Mouse (Mus musculus) adrenal gland, postnatal 14 days (tissue): ENCODE results near the gene Map4. TPM values are rescaled to one million over a fixed set of nuclear protein-coding genes. Genes with fewer than 3 reads are reported as not detected.
A peak's percentile ranks its signal among the peaks of the same experiment; 100 is the strongest.
"Not testable (repeated sequence)": the region's sequence is repeated elsewhere in the genome, so short reads cannot be mapped to it uniquely, and the experiment has no call there.

Experiments used
- DNase-seq: peaks from one replicate; pipeline ENCODE4 v3.0.0; 2021; ENCODE audit warnings: mixed read lengths
- total RNA-seq: library from RNA; stranded (reverse); gene quantifications from 2 replicates; pipeline ENCODE4 v1.2.3, GENCODE M21; 2021

The Map4 gene
- total RNA-seq, 1 experiment from 2014 or later: 85.4 TPM

DNA sequence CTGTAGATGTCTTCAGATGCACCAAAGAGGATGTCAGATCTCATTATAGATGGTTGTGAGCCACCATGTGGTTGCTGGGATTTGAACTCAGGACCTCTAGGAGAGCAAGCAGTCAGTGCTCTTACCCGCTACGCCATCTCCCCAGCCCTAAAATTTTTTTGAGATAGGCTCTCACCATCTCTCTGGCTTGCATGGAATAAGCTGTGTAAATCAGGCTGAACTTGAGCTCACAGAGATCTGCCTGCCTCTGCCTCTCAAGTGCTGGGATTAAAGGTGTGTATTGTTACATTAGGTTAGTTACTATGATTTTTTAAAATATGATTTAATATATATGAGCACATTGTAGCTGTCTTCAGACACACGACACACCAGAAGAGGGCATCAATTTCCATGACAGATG, 2.1 kb upstream of the Map4 start:
- no peak for DNase-seq

DNA sequence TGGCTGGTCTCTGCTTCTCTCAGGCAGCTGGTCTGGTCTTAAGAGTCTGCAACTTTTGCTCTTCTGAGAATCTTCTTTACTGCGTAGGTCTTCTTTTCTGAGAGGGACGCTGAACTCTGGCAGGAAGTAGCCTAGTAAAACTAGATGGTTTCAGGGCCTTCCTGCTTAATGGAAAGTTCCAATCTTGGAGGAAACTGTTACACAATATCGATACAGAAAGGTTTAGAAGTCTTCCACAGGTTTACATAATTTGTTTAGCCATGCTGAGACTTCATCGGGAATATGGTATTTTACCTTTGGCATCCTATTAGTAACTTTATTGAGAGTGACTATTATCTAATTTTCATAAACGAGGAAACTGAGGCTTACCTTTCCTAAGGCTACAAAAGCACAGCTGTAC, 1.2 kb upstream of the Map4 start:
- DNase-seq: no peak

DNA sequence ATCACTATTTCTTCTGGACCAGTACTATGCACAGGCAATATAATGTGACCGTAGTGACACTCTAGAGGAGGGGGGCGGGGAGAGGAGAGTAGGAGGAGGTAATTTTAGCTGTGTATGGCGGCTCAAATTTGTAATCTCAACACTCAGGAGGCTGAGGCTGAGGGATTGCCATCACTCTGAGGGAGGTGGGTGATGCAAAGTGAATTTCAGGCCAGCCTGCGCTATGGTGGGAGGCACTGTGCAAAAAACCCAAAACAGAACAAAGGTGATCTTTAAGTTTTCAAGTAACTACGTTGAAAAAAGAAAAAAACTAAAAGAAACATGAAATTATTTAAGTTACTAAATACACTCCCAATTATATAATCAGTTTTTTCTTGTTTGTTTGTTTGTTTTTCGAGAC, 508 bp upstream of the Map4 start:
- DNase-seq: no peak

DNA sequence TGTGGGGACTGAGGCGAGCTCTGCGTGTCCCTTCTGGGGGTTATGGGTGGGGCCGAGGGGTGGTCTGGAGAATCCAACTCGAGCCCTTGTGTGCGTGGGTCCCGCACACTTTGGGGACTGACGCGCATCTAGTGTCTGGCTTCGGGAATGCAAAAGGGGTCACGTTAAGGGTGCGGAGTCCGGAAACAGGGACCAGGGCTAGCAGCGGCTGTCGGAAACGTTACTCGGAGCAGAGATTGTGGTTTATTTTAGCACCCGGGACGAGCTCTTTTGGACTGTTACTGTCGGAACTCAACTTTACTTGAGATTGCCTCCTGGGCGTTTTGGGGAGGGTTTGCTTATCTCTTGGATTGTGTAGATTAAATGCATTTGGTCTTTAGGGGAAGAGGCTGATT, 1.1 kb downstream of the Map4 start:
- DNase-seq: peak; percentile 54

GRCm38 (mm10) chr9:109932756-109933375, 1.6 kb downstream of the Map4 start:
- DNase-seq: peak; percentile 75

GRCm38 (mm10) chr9:109939401-109939800, 8.1 kb downstream of the Map4 start:
- DNase-seq: no peak

DNA sequence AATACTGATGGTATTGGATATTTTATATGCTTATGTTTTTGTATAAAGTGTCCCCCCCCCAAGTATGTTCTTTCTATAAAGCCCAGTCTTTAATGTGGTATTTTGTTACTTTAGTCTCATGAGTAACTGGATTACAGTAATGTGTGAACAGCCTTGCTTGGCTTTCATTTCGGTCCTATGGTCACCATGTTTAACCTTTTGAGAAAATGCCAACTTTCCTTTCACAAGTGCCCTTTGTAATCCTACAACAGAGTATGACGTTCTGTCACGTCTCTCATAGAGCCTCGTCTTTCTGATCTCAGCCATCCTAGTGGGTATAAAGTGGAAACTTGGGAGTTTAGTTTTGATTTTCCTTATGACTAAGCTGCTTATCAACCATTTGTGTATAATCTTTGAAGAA, 11.5 kb downstream of the Map4 start:
- DNase-seq: no peak

- DNase-seq: no peak
Measured at GRCm38 (mm10) chr9:109944712-109945111, 13.5 kb downstream of the Map4 start.

- no peak for DNase-seq
Measured at GRCm38 (mm10) chr9:109948546-109948945, 17.3 kb downstream of the Map4 start.

GRCm38 (mm10) chr9:109949801-109950200, 18.5 kb downstream of the Map4 start:
- DNase-seq: no peak

DNA sequence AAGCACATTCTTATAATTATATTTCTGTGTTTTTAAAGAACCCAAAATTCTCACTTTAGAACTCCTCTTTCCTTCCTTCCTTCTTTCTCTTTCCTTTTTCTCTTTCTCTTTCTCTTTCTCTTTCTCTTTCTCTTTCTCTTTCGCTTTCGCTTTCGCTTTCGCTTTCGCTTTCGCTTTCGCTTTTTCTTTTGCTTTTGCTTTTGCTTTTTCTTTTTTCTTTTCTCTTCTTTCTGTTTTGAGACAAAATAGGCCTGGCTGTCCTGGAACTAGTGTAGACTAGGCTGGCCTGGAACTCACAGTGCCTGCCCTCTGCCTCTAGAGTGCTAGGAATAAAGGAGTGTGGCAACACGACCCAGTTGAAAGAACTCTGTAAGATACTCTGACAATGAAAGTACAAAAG, 22.3 kb downstream of the Map4 start:
- no peak for DNase-seq

GRCm38 (mm10) chr9:109954631-109955030, 23.4 kb downstream of the Map4 start:
- no peak for DNase-seq

GRCm38 (mm10) chr9:109959456-109960150, 28.3 kb downstream of the Map4 start:
- no peak for DNase-seq

GRCm38 (mm10) chr9:109960593-109960992, 29.3 kb downstream of the Map4 start:
- DNase-seq: no peak

DNA sequence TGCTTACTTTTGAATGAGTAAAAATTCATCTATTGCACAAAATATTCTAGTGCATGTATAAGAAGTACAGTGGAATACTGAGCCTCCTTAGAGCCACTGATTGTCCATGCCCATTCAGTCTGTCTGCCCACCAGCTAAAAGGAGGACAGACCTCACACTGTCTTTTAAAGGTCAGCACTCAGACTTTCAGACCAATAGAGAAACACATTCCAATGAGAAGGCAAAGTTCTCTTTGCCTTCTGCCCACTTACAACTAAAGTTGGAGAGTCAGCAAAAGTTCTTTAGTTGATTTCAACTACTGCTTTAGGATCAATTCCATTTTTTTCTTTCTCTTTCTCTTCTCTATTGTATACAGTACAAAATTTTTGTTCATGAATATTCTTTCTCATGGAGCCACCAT, 33.5 kb downstream of the Map4 start:
- DNase-seq: no peak

DNA sequence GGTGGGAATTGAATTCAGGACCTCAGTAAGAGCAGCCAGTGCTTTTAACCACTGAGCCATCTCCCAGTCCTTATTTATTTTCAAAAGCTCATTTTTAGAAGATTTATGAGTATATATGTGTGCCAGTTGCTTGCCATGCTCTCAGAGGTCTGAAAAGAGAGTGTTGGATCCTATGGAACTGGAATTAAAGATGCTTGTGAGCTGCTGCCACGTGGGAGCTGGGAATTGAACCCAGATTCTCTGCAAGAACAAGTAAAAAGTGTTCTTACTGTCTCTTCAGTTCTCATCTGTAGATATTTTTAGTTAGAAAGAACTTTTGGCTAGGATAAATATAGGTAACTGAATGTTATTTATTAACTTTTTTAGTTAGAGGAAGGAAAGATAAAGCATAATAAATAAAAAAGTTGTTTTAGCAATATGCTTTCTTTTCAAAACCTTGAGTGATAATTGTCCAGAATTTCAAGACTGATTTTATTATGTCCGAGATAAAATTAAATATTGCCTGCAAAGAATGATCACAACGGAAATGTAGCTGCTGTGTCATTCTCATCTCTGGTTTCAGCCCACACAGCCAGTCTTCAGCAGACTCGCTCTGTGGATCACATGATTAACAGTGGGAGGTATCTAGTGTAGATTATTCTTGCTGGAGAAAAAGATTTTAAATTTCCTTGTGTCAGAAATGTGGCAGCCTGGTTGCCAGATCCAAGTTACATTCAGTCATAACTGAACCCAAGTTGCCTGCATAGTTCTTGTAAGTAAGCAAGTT, 37.3 kb downstream of the Map4 start:
- DNase-seq: no peak

- DNase-seq: no peak
Measured at GRCm38 (mm10) chr9:109969181-109969580, 37.9 kb downstream of the Map4 start.

GRCm38 (mm10) chr9:109969792-109970336, 38.6 kb downstream of the Map4 start:
- no peak for DNase-seq

- DNase-seq: not testable (repeated sequence)
Measured at GRCm38 (mm10) chr9:109971711-109972110, 40.5 kb downstream of the Map4 start.

DNA sequence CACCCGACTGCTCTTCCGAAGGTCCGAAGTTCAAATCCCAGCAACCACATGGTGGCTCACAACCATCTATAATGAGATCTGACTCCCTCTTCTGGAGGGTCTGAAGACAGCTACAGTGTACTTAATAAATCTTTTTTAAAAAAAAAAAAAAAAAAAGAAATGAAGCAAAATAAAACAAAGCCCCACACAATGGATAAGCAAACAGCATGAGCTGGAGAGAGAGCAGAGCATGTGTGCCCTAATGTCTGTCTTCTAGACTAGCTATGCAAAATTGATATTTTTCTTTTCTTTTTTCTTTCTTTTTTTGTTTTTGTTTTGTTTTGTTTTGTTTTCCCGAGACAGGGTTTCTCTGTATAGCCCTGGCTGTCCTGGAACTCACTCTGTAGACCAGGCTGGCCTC, 49.0 kb downstream of the Map4 start:
- DNase-seq: not testable (repeated sequence)

DNA sequence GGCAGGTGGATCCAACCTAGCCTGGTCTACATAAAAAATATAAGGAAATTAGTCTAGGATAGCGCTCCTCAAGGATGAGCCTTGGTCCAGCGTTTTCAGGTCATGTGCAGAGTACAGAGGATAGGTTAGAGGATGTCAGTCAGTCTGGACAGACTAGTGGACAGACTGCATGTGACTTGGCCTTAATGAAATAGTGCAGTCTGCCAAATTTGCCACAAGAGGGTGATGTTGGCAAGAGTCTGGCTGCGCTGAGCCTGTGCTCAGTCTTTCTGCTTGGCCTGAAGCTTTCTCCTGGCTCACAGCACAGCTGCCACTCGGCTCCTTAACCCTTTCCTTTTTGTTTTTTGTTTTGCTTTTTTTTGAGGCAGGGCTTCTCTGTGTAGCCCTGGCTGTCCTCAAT, 54.2 kb downstream of the Map4 start:
- peak; percentile 84 for DNase-seq

GRCm38 (mm10) chr9:109989084-109989483, 57.8 kb downstream of the Map4 start:
- DNase-seq: peak; percentile 77

GRCm38 (mm10) chr9:109997441-109997840, 66.2 kb downstream of the Map4 start:
- DNase-seq: no peak
